Mouse (Mus musculus) layer of hippocampus, postnatal 25 days (tissue): ENCODE data around the gene Fbxw8. TPM values are rescaled to one million over a fixed set of nuclear protein-coding genes. Genes with fewer than 3 reads are reported as not detected.

Source experiments
- DNase-seq, 2 experiments: peaks; one replicate each; pipeline ENCODE4 v3.0.0; 2022; ENCODE audit warnings: mixed read lengths in 2 of 2, low spot score in 1 of 2; ENCODE audit errors: extremely low spot score in 1 of 2
- total RNA-seq, 2 experiments: library from RNA; stranded (reverse); gene quantifications; 2 replicates each; pipeline ENCODE4 v1.2.3; 2021

Fbxw8 gene
- total RNA-seq, 2 experiments from 2014 or later, result 35.7 to 39.3 TPM

DNA sequence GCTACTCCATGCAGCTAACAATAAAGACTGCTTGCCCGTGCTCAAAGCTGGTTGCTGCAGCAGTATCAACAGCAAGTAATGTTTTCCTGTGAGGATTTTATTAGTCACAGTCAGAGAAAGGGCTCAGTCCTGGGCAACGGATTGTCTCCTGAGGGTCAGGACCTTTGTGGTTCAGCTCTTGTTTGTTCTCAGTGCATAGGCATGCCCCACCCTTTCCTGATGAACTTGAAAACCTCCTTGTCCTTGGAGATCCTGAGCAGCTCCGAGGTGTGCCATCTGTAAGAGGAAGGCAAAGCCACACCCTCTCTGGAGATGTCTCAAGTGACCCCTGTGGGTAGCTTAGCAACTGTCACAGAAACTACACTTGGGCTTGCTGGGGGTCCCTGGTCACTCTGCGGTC lies 5.4 kb upstream of the Fbxw8 start:
- no peak for DNase-seq

DNA sequence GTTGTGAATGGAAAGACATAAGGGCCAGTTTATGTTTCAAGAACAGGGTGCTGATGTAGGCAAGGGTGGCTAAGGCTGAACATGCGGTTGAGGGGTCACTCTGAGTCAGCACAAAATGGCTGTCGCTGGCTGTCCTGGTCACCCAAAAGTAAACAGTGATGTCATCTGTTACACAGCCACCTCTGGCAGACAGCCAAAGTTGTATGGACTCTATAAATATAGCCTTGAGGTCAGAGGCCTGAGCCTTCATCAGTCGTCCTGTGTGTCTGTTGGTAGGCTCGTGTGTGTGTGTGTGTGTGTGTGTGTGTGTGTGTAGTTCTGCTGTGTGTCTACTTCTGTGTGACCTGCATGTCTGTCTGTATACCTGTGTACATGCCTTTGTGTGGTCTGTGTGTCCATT lies 1.7 kb upstream of the Fbxw8 start:
- DNase-seq, result no peak

DNA sequence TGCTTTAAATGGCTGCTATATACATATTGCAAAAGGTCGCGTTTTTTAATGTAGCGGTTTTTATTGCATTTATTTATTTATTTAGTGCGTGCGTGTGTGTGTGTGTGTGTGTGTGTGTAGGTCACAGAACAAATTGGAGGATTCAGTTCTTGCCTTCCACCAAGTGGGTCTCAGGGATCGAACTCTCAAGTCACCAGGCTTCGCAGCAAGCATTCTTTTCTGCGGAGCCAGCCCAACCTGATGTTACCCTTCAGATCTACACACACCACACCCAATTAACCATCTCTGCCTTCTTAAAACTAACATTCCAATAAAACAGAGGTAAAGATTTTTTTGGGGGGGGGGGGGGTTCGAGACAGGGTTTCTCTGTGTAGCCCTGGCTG lies 292 bp upstream of the Fbxw8 start:
- no peak for DNase-seq

DNA sequence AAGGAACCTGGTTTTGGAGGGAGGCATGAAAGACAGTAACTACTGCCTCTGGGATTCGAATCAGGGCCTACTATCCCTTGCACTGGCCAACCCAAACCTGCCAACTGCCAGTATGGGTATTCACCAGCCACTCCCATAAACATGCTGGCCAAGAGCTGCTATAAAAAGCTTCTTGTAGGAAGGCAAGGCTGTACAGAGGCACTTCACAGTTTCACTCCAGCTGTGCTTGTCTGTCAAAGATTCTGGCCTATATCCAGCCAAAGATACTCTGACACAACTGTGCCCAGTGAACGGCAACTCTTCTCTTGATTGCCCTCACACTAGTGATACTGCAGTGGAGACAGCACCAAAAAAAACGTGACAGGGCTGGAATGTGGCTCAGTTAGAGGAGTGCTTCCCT lies 5.6 kb downstream of the Fbxw8 start:
- DNase-seq, result no peak

DNA sequence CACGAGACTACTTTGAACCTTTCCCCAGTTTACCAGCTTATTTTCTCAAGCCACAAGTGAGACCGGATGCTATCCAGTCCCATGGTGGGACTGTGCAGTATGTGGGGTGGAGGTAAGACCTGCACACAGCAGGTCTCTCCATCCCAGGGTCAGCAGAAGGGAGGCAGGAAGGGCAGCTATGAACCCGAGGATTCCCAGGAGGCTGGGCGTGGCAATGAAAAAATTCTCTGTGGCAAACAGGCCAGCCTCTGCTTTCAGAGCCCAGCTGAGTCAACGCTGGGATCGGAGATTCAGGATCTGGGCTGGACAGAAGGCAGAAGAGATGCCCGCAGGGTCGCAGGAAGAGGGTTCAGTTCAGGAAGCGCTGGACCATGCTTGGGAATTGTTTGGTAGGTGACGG lies 8.0 kb downstream of the Fbxw8 start:
- DNase-seq, result no peak

DNA sequence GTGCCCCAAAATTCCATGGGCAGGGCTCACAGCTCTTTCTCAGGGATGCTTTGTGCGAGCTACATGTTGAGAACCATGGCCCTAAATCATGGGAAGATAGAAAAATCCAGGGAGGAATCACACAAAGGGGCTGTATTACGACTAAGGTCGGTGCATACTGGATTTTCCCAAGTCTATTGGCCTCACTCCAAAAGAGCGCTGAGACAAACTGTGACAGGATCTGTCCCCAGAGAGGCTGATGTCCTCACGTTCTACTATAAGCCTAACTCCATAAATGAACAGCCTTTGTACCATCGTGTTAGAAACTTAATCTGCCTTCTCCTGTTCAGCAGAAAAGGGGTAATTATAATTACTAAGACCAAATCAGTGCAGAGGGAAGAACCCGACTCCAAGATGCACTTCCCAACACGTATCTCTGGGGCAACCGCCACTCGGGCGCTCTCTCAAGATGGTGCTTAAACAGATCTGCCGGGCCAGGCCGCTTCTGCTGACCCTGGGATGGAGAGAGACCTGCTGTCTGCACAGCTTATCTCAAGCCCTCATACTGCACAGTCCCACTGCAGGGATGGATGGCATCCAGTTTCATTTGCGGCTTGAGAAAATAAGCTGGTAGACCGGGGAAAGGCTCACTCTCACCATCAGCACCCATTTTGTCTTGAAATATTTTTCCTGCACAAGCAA lies 9.1 kb downstream of the Fbxw8 start:
- no peak for DNase-seq

DNA sequence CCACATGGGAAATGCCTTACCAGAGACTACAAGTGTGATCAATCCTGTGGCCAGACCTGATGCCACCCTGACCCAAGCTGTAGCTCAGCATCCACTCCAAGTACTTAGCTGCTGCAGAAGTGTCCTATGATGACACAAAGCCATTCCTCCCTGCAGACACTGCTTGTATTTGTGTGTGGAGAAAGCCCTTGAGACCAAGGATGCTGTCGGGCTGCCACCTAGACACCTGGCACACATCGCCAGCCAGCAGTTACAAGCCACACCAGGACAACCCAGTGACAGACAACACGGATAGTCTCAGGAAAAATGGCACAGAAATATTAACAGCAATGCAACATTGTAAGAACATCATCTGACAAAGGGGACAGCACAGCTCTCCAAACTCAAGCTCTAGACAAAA lies 9.8 kb downstream of the Fbxw8 start:
- DNase-seq, result no peak

DNA sequence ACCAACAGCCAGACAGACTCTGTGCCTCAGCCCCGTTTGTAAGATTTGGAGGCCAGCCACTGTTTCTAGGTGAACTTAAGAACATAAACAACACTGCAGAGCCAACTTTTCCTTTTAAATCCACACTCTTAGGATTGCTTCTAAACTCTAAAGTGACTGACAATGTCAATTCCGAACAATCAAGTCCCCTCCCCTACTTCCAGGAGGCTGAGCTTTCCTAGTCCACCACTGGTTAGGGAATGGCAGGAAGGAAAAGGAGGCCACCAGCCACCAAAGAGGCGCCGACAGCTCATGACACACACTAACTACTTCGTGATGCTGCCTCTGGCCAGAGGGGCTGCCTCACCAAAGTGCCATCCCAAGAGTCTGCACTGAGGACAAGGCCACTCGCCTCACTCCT lies 10.5 kb downstream of the Fbxw8 start:
- no peak for DNase-seq

DNA sequence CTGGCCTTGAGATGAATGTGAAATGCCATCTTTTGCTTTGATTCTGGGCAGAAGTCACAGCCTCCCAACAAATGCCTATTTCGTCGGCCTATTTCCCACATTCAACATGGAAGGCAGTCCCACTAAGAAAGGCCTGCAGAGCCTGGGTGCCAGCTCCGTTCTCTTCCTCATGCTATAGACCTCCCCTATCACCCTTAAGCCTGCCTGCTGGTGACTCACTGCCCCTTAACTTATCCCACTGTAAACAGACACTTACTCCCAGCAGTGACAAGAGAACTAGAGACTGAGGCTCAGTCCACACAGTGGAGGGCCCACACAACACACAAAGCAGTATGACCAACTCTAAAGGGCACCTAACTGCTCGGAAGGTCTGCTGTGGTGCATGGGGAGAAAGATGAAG lies 10.9 kb downstream of the Fbxw8 start:
- no peak for DNase-seq

DNA sequence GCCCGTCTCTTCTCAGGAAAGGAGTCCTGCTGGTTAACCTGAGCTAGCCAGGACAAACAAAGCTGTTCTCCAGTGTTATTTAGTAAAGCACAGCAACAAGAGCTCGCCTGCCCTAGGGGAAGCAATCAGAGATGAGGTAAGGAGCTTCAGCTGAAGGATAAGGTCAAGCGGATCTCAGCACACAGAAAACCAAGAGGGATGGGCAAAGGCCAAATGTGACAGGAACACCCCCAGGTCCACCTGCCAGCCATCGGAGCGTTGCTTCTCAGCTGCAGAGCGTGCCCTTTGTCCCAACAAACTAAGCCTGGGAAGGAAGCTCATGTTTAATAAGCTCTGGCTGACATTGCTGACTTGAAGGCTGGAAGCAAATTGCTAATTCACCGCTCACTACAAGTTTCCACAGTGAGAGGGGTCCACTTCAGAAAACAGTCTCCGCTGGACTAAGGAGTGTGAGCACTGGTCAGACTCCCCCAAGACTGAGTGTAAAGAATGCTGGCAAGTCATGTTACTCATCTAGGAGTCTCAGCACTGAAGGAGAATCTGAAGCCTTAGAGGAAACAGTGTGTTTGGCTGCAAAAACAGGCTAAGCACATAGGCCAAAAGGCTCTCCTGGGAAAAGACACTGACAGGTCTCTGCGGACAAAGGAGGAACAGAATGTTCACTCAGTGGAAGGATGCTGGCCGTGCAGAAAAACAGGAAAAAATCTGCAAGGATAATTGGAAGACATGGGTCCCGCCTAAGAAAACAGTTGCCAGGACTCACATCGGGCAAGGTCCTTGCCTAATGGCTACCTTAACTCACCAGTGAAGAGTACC lies 11.8 kb downstream of the Fbxw8 start:
- no peak for DNase-seq

DNA sequence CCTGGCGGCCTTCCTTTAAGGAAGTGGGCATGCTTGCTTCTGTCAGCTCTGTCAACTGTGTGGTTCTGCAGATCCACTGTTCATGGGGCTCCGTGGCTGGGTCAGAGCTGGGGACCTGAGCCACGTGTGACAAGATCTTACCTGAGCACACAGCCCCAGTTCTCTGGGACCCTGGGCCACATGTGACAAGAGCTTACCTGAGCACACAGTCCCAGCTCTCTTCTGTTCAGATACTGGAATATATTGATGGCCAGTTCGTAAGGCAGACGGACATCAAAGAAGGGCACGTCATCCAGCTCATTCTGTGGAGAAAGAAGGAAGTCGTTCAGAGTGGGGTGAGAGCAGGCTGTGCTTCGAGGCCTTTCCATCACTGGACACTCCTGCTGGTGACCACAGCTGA lies 12.8 kb downstream of the Fbxw8 start:
- DNase-seq, result no peak

DNA sequence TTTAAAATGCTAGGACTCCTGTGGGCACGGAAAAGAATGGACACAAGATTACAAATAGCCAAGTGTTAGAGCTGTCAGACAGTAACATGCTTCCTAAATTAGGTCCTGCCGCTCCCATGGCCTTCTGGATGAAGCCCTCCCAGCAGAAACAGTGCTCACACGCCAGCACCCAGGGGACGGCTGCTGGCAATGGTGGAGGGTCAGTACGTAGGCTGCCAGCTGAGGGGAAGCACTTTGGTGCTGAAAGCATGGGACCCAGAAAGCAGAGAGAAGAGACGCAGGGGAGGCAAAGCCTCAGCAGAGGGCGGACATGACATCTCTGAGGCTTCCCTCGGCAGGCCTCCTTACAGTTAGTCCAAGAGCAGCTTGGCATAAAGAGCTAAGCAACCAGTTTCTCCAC lies 15.6 kb downstream of the Fbxw8 start:
- no peak for DNase-seq

DNA sequence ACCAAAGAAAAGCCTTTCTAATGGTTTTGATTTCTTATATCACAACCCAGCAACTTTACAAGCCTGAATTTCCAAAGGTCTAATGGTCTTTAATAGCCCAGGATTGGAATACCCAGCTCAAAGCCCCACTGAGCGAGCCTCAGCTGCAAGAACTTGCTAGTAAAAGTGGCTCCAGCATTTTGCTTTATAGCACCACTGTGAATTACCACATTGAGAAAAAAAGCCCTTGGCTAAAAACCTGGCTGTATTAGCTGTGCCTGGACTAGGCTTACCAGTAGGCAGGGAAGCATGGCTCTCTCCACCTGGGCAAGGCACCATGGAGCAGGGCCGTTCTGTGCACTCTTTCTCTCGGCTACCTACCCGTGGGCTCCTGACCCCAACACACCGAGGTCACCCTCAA lies 18.9 kb downstream of the Fbxw8 start:
- DNase-seq, result no peak

DNA sequence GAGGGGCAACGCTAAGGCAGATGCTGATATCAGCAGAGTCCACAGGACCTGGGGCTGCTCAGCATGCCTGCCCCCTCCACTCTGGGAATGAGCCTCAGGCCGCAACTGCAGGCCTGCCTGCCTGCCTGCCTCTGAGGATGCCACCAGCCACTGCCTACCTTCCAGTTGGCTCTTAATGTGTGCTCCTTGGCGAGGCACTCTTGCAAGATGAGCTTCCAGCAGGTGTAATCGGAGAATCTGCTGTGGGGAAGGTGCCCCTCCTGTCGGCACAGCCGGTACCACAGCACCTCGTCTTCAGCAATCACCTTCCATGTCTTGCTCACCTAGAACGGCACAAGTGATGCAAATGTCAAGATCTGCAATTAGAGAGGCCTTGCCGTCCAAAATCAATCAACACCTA lies 26.6 kb downstream of the Fbxw8 start:
- DNase-seq, result no peak

DNA sequence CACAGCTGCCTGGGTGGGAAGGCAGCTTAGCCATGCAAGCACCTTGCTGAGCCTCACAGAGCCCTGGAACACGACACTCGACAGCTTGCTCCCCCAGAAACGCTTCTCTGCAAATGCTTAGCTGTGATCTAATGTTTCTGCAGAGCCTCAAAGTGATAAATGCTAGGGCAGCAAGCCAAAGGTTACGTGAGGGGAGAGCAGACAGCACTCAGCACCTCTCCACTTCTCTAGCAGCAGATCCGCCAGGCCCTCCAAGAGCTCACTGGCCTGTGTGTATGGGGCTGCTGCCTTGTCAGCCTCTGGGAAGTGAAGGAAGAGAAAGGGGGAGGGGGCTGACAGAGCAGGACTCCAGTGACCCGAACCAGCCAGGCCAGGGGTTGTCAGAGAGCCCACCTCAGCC lies 27.1 kb downstream of the Fbxw8 start:
- no peak for DNase-seq

DNA sequence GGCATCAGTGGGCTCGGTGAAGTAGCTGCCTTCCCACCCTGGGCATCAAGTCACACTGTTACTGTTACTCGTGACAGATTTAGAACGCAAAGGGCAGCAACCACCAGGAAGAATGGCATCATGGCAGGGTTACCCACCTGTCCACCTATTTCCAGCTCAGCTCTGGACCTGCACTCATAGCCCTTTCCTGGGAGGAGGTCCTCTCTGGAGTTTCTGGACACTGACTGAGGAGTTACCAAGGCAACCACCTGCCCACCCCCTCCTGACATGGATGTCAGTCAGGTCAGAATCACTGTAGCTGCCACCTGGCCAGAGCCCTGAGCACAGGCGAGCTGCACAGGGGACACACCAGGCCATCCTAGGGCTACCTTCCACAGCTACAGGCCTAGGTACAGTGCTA lies 28.6 kb downstream of the Fbxw8 start:
- no peak for DNase-seq

DNA sequence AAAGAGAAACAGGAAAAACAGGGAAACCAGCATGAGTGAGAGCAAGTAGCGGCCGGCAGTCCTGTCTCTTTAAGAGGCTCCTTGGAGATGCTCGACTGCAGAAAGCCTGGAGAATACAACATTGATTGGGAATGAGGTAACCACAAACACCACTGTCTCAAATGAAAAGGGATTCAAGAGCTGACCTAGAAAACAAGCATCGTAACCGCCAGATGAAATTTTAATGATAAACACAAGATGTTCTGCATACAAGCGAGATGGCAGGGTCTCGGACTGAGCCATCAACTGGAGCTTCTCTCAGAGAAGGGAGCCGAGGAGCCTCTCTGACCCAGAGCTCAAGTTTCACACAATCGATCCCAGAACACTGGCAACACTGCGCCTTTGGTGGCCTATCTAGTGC lies 32.2 kb downstream of the Fbxw8 start:
- no peak for DNase-seq

DNA sequence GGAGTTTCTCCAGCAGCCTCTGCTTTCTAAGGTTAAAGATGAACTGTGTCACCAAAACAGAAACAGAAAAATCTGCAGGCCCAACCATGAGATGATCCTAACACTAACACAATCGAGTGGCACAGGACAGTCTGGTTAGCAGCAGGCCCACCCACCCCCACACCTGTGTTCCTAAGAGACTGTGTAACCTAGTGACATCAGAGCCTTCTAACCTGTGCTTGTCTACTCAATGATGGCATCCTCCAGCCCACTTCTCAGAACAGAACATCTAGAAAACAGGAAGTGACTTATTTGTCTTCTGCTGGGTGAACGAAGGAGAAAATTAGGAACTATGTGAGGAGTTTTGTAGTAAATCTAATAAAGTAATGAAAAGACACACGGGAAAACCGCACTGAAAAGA lies 33.3 kb downstream of the Fbxw8 start:
- no peak for DNase-seq

DNA sequence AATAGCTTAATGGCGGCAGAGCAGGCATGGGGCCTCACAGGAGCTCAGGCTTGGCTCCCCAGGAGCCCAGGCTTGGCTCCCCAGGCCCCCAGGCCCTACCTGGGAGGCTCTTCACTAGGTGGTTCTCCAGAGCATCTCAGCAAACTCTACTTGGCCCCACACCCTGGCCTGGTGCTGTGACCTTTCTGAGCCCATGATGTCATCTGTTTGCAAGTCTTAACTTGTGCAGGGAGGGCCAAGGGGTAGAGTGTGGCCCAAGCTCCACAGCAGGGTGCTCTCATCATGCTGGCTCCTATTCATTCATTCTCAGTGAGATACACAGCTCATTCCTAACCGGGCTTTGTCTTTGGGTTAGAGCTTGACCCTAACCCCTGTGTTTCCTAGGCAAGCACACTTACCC lies 34.6 kb downstream of the Fbxw8 start:
- no peak for DNase-seq

DNA sequence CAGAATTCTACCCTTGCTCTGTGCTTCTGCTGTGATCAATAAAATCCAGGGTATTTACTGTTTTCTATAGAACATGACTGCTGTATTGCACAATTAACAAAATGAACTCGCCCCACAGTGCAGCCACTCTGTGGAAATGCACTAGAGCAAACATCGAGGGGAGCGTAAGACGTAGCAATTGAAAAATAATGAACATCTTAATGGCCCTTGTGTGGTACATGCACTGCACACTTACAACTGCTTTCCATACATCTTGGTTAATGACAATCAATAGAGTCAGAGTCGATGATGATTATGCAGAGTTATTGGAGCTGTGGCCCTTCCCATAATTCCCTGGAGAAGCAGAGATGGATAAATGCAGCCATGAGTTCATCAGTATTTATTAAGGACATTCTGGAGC lies 36.3 kb downstream of the Fbxw8 start:
- no peak for DNase-seq

DNA sequence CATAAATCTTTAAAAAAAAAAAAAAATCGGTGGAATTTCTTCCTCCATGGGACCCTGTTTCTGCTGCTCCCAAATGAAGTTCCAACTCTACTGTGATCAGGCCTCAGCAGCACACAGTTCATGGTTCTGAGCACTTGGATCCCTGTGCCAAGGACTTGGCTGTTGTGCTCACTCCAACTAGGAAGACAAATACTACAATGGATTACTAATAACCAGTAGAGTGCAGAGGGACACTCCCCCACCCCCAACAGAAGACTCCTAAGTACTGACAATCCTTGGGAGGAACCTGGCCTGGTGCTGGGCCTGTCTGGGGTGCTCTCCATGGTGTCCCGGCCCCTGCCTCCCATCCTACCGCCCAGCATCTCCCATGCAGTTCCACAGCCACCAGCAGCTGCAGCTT lies 36.9 kb downstream of the Fbxw8 start:
- DNase-seq, result no peak

DNA sequence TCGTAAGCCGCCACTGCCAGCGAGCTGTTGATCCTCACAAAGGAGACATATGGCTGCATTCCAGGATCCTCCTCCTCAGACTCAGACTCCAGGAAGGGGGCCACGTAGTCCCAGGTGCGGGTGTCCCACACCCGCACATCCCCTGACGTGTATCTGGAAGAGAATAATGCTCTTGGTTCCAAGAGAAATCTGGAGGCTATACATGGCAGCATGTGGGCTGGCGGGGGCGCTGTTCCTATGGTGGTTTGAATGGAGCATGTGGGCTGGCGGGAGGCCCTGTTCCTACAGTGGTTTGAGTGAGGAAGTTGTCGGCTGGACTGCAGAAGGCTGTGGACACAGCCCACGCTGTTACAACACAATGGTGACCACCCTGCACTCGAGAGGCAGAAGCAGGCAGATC lies 41.6 kb downstream of the Fbxw8 start:
- peak in 1 of 2 experiments; percentile 54 for DNase-seq
